Mouse (Mus musculus) heart, embryonic 14.5 days (tissue): Measurements from ENCODE around the gene St7l. TPM values are rescaled to one million over a fixed set of nuclear protein-coding genes. Genes with fewer than 3 reads are reported as not detected.

Experiments used
- ATAC-seq: fragments of 200-750 bp; cut with Nextera tagmentation; 2 replicates; pipeline ENCODE4 v1.8.0; 2017; ENCODE audit warnings: low read depth, moderate TSS enrichment; ENCODE audit not compliant: insufficient number of reproducible peaks, insufficient read depth, low FRiP score
- H3K27ac ChIP-seq, 2 experiments: fragments of 200-500 bp in 1 of 2; fragments of 300-500 bp in 1 of 2; sonication (generic) in 1 of 2; replicated peaks in 1 of 2; 2 replicates each; pipeline ENCODE4 v1.5.1; 2012 to 2014; ENCODE audit warnings: low read depth in 2 of 2, low read length in 2 of 2, control low read depth in 1 of 2, mild to moderate bottlenecking in 1 of 2, mixed read lengths in 1 of 2; ENCODE audit not compliant: control insufficient read depth in 1 of 2, insufficient read depth in 1 of 2
- H3K27me3 ChIP-seq: fragments of 300-500 bp; sonication (generic); 2 replicates; pipeline ENCODE4 v1.6.1; 2014; ENCODE audit warnings: mild to moderate bottlenecking, low read length, control low read depth; ENCODE audit not compliant: control insufficient read depth, insufficient read depth
- H3K36me3 ChIP-seq: fragments of 300-500 bp; sonication (generic); 2 replicates; pipeline ENCODE4 v1.6.1; 2014; ENCODE audit warnings: mild to moderate bottlenecking, control low read depth, low read length, mixed read lengths; ENCODE audit not compliant: control insufficient read depth, insufficient read depth
- H3K4me1 ChIP-seq, 2 experiments: fragments of 200-500 bp in 1 of 2; fragments of 300-500 bp in 1 of 2; sonication (generic) in 1 of 2; 2 replicates each; pipeline ENCODE4 v1.6.1; 2012 to 2014; ENCODE audit warnings: low read length in 2 of 2, control low read depth in 1 of 2, mixed read lengths in 1 of 2; ENCODE audit not compliant: control insufficient read depth in 2 of 2, insufficient read depth in 2 of 2
- H3K4me2 ChIP-seq: fragments of 300-500 bp; sonication (generic); 2 replicates; pipeline ENCODE4 v1.6.1; 2014; ENCODE audit warnings: mild to moderate bottlenecking, low read length
- H3K4me3 ChIP-seq, 2 experiments: fragments of 200-500 bp in 1 of 2; fragments of 300-500 bp in 1 of 2; sonication (generic) in 1 of 2; 2 replicates each; pipeline ENCODE4 v1.5.1; 2012 to 2014; ENCODE audit warnings: low read length in 2 of 2, mild to moderate bottlenecking in 2 of 2, control low read depth in 1 of 2, low read depth in 1 of 2, moderate library complexity in 1 of 2; ENCODE audit not compliant: control insufficient read depth in 1 of 2, insufficient read depth in 1 of 2
- H3K9ac ChIP-seq: fragments of 300-500 bp; sonication (generic); 2 replicates; pipeline ENCODE4 v1.6.1; 2014; ENCODE audit warnings: mild to moderate bottlenecking, low read length
- H3K9me3 ChIP-seq: fragments of 300-500 bp; sonication (generic); 2 replicates; pipeline ENCODE4 v1.6.1; 2016; ENCODE audit warnings: low read length, control low read depth; ENCODE audit not compliant: control insufficient read depth
- WGBS: fragments of 180-500 bp; shearing (Covaris S2); extraction: QIAGEN DNeasy Blood & Tissue Kit; methylation state at CpG from one replicate; pipeline ENCODE4 v1.1.7; 2014; 5-methylcytosine and 5-hydroxymethylcytosine counted together
- polyA plus RNA-seq: library from polyadenylated mRNA; unstranded; fragments of >200 nt; fragmentation: Nextera tagmentation; extraction: Ambion mirVana; gene quantifications from 2 replicates; pipeline ENCODE4 v1.2.1, GENCODE M21; 2014

St7l gene
- polyA plus RNA-seq, 1 experiment from 2014 or later: 28.6 TPM

DNA sequence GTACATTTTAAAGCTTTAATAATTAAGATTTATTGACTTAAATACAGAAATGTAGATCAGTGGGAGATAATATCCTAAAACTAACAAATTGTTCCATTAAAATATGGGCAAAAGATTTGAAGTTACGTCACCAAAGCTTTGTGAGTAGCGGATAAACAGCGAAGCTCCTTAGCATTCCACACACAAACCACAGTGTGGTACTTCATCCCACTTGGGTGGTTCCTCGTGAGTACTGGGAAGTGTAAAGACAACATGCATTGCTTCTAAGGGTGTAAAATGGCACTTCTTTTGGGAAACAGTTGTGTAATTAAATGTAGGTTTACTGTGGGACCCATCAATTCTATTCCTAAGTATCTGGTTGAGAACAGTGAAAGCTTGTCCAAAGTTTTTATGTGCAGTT, 37.3 kb downstream of the St7l start:
- Histone ChIP-seq H3K4me1 (no peaks in the 10 kb centered on the region), H3K36me3 (peaks cover 72% of the 10 kb centered on the region), H3K4me3 (no peak overlapping the region), H3K9me3 (no peaks in the 10 kb centered on the region), H3K27ac (no peak overlapping the region), H3K9ac (no peak overlapping the region), H3K27me3 (no peaks in the 10 kb centered on the region), H3K4me2 (no peak overlapping the region)
- WGBS: 97% methylated on average over 4 of the region's 4 CpGs
- ATAC-seq: no peak

DNA sequence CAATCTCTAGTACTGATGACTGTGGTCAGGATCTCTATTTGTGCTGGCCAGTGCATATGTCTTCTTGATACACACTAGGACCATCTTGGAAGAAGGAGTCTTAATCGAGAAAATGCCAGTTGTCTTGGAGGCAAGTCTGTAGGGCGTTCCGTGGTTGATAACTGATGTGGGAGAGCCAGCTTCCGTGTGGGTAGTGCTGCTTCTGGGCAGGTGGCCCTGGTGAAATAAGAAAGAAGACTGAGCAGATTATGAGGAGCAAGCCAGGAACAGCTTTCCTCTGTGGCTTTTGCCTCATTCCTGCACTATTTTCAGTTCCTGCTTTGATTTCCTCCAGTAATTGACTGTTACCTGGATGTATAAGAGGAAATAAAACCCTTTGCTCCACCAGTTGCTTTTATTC, 41.6 kb downstream of the St7l start:
- 92% methylated on average over 4 of the region's 4 CpGs for WGBS
- peaks cover 49% of the 10 kb centered on the region for H3K36me3 ChIP-seq
- H3K4me2 ChIP-seq: no peak overlapping the region
- no peak overlapping the region for H3K9ac ChIP-seq
- H3K4me3 ChIP-seq: no peak overlapping the region
- H3K27me3 ChIP-seq: no peaks in the 10 kb centered on the region
- no peak for ATAC-seq
- H3K4me1 ChIP-seq: 0 out of 4 replicates have a peak, but pooled peaks cover 0 to 4% of the 10 kb centered on the region in 2 experiments
- no peaks in the 10 kb centered on the region for H3K9me3 ChIP-seq
- no peak overlapping the region for H3K27ac ChIP-seq

DNA sequence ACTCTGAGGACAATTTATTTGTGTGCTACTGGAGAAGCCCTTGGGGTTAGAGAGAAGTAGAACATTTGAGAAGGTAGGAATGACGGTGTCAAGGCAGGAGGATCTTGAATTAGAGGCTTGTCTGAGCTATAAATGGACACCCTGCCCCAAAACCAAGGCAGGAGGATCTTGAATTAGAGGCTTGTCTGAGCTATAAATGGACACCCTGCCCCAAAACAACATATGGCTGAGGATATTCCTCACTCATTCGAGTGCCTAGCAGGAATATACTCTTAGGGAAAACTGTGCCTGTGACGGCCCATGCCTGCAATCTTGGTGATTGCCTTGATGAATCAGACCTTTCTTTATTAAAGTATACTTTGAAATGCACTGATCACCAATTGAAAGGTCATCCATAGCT, 42.2 kb downstream of the St7l start:
- Histone ChIP-seq H3K27me3 (no peaks in the 10 kb centered on the region), H3K36me3 (peaks cover 52% of the 10 kb centered on the region), H3K4me2 (no peak overlapping the region), H3K4me3 (no peak overlapping the region), H3K4me1 (0 out of 4 replicates have a peak, but pooled peaks cover 0 to 4% of the 10 kb centered on the region in 2 experiments), H3K9ac (no peak overlapping the region), H3K27ac (no peak overlapping the region), H3K9me3 (no peaks in the 10 kb centered on the region)
- 40% methylated on average over 3 of the region's 3 CpGs for WGBS
- no peak for ATAC-seq

DNA sequence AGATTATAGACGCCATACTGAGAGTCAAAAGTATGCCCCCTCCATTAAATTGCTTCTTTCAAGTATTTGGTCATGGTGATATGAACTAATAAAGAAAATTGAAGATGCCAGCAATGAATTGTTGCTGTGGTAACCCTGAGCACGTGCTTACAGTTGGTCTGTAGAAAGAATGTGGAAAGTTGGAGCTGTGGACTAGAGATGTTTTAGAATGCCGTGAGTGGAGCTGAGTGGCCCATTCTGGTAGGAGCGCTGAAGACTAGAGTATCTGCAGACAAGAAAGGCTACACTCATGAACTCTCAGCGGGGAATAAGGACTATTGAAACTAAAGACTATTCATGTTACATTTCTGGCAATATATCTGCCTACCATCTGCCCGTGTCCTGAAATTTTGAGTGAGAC, 45.4 kb downstream of the St7l start:
- Histone ChIP-seq H3K4me3 (no peak overlapping the region), H3K27ac (no peak overlapping the region), H3K4me2 (no peak overlapping the region), H3K36me3 (peaks cover 33% of the 10 kb centered on the region), H3K9ac (no peak overlapping the region), H3K4me1 (0 out of 4 replicates have a peak, but pooled peaks cover 0 to 4% of the 10 kb centered on the region in 2 experiments), H3K9me3 (no peaks in the 10 kb centered on the region), H3K27me3 (no peaks in the 10 kb centered on the region)
- no peak for ATAC-seq
- 90% methylated on average over 6 of the region's 6 CpGs for WGBS

DNA sequence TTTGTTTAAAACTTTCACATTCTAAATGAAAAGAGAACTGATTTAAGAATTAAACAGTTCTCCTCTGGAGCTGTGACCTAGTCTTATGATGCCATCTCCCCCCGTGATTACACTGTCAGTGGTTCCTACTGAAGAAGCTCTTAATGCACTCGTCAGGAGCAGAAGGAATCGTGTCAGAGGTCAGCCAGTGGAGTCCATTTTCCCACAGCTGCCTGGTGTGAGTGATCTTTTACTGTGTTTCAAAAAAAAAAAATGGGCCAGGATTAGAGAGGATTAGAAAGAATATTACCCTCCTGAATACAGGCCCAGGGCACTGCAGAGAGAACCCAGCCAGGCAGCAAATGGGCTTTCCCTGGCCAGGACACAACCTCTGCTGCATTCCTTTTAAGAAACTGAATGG, 51.2 kb downstream of the St7l start:
- Histone ChIP-seq H3K4me3 (no peak overlapping the region), H3K27ac (no peak overlapping the region), H3K4me2 (no peak overlapping the region), H3K4me1 (no peaks in the 10 kb centered on the region), H3K9ac (no peak overlapping the region), H3K27me3 (no peaks in the 10 kb centered on the region), H3K9me3 (no peaks in the 10 kb centered on the region), H3K36me3 (peaks cover 20% of the 10 kb centered on the region)
- 72% methylated on average over 3 of the region's 3 CpGs for WGBS
- no peak for ATAC-seq

DNA sequence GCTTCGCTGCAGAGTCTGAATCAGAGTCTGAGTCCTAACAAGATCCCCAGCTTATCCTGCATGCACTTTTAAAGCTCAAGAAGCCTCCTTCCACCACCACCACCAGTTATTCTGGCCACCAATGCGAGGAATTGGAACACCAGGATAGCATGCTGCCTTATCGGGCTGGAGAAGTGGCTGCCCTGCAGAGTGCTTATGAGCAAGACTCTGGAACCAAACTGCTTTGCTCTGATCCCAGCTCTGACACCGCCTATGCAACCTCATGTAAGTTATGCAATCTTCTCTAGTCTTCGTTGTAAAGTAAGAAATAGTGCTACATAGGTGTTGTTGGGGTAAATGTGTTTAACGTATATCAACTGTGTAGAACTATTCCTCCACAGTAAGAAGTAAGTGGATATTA, 65.6 kb downstream of the St7l start:
- Histone ChIP-seq H3K9ac (no peak overlapping the region), H3K27me3 (no peaks in the 10 kb centered on the region), H3K27ac (no peak overlapping the region), H3K9me3 (no peaks in the 10 kb centered on the region), H3K4me1 (no peaks in the 10 kb centered on the region), H3K4me3 (no peak overlapping the region), H3K4me2 (no peak overlapping the region), H3K36me3 (peaks cover 59% of the 10 kb centered on the region)
- 79% methylated on average over 6 of the region's 6 CpGs for WGBS
- no peak for ATAC-seq

DNA sequence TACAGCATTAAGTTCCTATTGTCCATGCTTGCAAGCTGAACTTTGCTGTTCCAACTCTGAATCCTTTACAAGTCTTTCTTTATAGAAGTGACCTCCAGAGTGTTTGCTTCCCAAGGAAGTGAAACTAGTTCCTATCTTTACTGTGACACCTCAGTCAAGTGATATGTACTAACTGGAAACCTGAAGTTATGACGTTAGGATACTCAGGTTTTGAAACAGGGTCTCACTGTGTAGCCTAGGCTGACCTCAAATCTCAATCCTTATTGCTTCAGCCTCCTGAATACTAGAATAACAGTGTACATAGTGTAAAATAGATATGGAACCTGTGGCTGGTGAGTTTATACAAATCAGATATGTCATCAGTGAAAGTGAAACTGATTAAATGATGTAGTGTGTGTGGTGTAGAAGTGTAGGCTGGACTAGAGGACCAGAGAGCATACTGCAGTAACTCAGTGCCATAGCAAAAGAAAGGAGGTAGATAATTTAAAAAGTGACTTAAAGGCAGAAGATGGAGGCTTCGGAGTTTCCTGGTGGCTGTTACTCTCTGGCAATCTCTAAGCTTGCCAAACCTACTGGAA, 74.0 kb downstream of the St7l start:
- Histone ChIP-seq H3K27me3 (no peaks in the 10 kb centered on the region), H3K27ac (no peak overlapping the region), H3K9ac (no peak overlapping the region), H3K4me1 (peaks cover 10 to 18% of the 10 kb centered on the region in 2 experiments), H3K9me3 (no peaks in the 10 kb centered on the region), H3K36me3 (peaks cover 24% of the 10 kb centered on the region; the same call in 1 of the 2 replicates), H3K4me3 (no peak overlapping the region), H3K4me2 (no peak overlapping the region)
- WGBS: 67% methylated on average over 2 of the region's 2 CpGs
- no peak for ATAC-seq

DNA sequence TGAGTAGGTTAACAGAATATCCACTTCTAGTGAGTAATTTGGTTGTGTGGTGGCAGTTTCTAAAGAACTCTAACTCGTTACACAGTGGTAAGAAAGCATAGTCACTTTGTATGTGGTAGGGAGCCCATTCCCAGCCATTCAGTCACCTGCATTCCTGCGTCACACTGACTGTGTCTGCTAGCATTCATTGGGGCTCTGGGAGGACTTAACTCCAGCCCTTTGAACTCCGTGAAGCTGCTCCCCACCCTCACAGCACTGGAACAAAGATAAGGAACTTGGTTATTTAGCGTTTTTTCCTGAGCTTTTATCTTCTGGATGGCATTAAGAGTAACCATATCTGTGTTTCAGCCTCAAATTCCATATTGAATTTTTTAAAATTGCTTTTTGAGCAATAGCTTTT, 74.5 kb downstream of the St7l start:
- H3K4me1 ChIP-seq: peaks cover 14 to 24% of the 10 kb centered on the region in 2 experiments
- H3K36me3 ChIP-seq: peaks cover 22% of the 10 kb centered on the region; the same call in 1 of the 2 replicates
- H3K4me3 ChIP-seq: no peak overlapping the region
- ATAC-seq: no peak
- no peak overlapping the region for H3K9ac ChIP-seq
- H3K9me3 ChIP-seq: no peaks in the 10 kb centered on the region
- no peak overlapping the region for H3K27ac ChIP-seq
- WGBS: 41% methylated on average over 4 of the region's 4 CpGs
- H3K27me3 ChIP-seq: no peaks in the 10 kb centered on the region
- H3K4me2 ChIP-seq: no peak overlapping the region
